Mouse (Mus musculus) CH12.LX (cell line): Measurements from ENCODE around the gene Hyal2.

ENCODE experiments used
- CTCF ChIP-seq, 2 experiments: IDR thresholded peaks in 1 of 2; conservative IDR thresholded peaks in 1 of 2; 2 replicates each; pipeline ENCODE4 v1.5.1; 2011 to 2012; ENCODE audit warnings: low read depth in 2 of 2, low read length in 2 of 2, improper control_type of control experiment in 1 of 2, inconsistent platforms in 1 of 2, mild to moderate bottlenecking in 1 of 2, moderate library complexity in 1 of 2
- EP300 ChIP-seq: IDR thresholded peaks from 2 replicates; pipeline ENCODE4 v1.6.1; 2011; ENCODE audit warnings: low read length, improper control_type of control experiment
- HCFC1 ChIP-seq: IDR thresholded peaks from 2 replicates; pipeline ENCODE4 v1.6.1; 2012; ENCODE audit warnings: low read depth, mild to moderate bottlenecking, inconsistent platforms, low read length, improper control_type of control experiment
- IRF4 ChIP-seq: IDR thresholded peaks from 2 replicates; pipeline ENCODE4 v1.6.1; 2014; ENCODE audit warnings: low read depth, mild to moderate bottlenecking, inconsistent platforms, low read length, improper control_type of control experiment
- MXI1 ChIP-seq: IDR thresholded peaks from 2 replicates; pipeline ENCODE4 v1.6.1; 2011; ENCODE audit warnings: mild to moderate bottlenecking, low read depth, low read length, improper control_type of control experiment
- POLR2A ChIP-seq: IDR thresholded peaks from 2 replicates; pipeline ENCODE4 v1.6.1; 2011; ENCODE audit warnings: low read depth, mild to moderate bottlenecking, improper control_type of control experiment, low read length
- POLR2AphosphoS2 ChIP-seq: IDR thresholded peaks from 2 replicates; pipeline ENCODE4 v1.6.1; 2011; ENCODE audit warnings: low read depth, low read length, improper control_type of control experiment
- UBTF ChIP-seq: IDR thresholded peaks from 2 replicates; pipeline ENCODE4 v1.6.1; 2012; ENCODE audit warnings: low read depth, mild to moderate bottlenecking, inconsistent platforms, low read length, improper control_type of control experiment, moderate library complexity

DNA sequence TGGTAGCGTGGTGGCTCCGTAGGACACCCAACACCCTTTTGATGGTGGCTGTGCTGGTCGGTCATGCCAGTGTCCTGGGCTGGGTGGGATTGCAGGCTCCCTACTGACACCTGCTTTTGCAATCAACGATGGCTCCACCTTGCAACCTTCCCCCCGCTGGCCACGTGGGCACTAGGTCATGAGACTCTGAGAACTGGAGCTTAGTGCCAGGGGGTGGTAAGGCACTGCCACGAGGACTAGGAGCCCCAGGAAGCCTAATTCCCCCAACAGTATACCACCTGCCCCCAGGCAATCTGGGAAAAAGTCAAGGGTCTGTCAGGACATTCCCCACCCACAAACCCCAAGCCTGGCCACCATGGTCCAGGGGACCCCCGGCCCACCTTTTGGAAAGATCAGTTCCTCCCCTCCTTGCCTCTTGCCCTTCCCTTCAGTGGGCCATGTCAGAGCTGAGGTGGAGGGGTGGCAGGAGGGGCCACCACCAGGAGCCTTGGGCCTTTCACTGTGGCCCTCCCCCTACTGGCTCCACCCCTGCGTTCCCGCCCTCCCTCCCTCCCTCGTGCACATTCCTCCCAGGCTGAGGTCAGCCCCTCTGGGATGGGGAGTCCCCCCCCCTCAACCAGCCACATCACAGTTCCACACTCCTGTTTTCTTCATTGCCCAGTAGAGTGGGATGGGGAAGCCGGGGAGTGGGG, 41.1 kb downstream of the Hyal2 start, which contains the start of gene Sema3b:
- 0 out of 2 replicates have a peak, but pooled peaks have one; percentile 5 for TF ChIP-seq POLR2A
- no peak for TF ChIP-seq CTCF (conservative IDR thresholded peaks at IDR 0.05 in 1 of 2, IDR thresholded peaks at IDR 0.05 in 1 of 2; ENCODE audit: low read depth in 2 of 2, low read length in 2 of 2)
- no peak for TF ChIP-seq IRF4
- TF ChIP-seq HCFC1: no peak
- no peak for TF ChIP-seq EP300
- no peak for TF ChIP-seq UBTF
- TF ChIP-seq MXI1: peak; percentile 45; the same call in 1 of the 2 replicates
- TF ChIP-seq POLR2AphosphoS2: no peak
